Mouse (Mus musculus): ENCODE data around the gene Abca5. TPM values are rescaled to one million over a fixed set of nuclear protein-coding genes. Genes with fewer than 3 reads are reported as not detected.

The Abca5 gene
- polyA plus RNA-seq, 2 experiments, result 0.23 to 0.58 TPM

GRCm38 (mm10) chr11:110237466-110237865 is 100.0 kb downstream of the Abca5 start:
- H3K27ac ChIP-seq, result no peak overlapping the region
- H3K4me2 ChIP-seq (ENCODE audit: low read depth), result no peak overlapping the region
- H3K27me3 ChIP-seq (ENCODE audit: control insufficient read depth, insufficient read depth, low read length), result no peaks in the 10 kb centered on the region
- no peaks in the 10 kb centered on the region for H3K4me1 ChIP-seq (replicated peaks; ENCODE audit: control insufficient read depth in 2 of 2, insufficient read depth in 2 of 2, low read length in 1 of 2)
- no peak overlapping the region for H3K4me3 ChIP-seq (ENCODE audit: insufficient read depth in 1 of 2, low read depth in 2 of 2, low read length in 2 of 2)
- ATAC-seq (ENCODE audit: insufficient read depth) (no peak), DNase-seq (ENCODE audit: low read depth in 3 of 3, low spot score in 3 of 3) (peak in 1 of 3 experiments; percentile 10)
- no peak overlapping the region for H3K9ac ChIP-seq (replicated peaks)
- no peaks in the 10 kb centered on the region for H3K9me3 ChIP-seq (ENCODE audit: control insufficient read depth, low read length)
- WGBS (ENCODE audit: insufficient replicate concordance), result 46% methylated on average over 2 of the region's 2 CpGs
- no peak for TF ChIP-seq CTCF (IDR thresholded peaks at IDR 0.05; ENCODE audit: low read depth)
- no peak for TF ChIP-seq EP300 (IDR thresholded peaks at IDR 0.05; ENCODE audit: low read depth)
- no peaks in the 10 kb centered on the region for H3K36me3 ChIP-seq (replicated peaks; ENCODE audit: control insufficient read depth, insufficient read depth, low read depth)

DNA sequence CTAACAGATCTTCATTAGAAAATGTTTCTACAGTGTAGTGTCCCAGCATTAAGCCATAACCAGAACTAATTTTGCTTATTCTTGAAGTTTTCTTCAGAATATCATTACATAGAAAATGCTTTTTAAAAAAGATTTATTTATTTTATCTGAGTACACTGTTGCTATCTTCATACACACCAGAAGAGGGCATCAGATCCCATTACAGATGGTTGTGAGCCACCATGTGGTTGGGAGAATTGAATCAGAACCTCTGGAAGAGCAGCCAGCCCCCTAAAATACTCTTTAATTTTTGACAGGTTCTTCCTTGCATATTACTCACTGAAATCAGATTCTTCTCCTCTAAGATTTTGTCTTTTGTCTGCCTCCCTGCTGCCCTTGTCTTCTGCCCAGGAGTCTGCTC is 104.5 kb downstream of the Abca5 start:
- no peak overlapping the region for H3K4me2 ChIP-seq (ENCODE audit: low read depth)
- H3K27ac ChIP-seq, result no peak overlapping the region
- H3K9me3 ChIP-seq (ENCODE audit: control insufficient read depth, low read length), result no peaks in the 10 kb centered on the region
- no peaks in the 10 kb centered on the region for H3K4me1 ChIP-seq (replicated peaks; ENCODE audit: control insufficient read depth in 2 of 2, insufficient read depth in 2 of 2, low read length in 1 of 2)
- ATAC-seq (ENCODE audit: insufficient read depth) (no peak), DNase-seq (ENCODE audit: low read depth in 3 of 3, low spot score in 3 of 3) (no peak)
- no peaks in the 10 kb centered on the region for H3K27me3 ChIP-seq (ENCODE audit: control insufficient read depth, insufficient read depth, low read length)
- TF ChIP-seq CTCF (IDR thresholded peaks at IDR 0.05; ENCODE audit: low read depth), result no peak
- TF ChIP-seq EP300 (IDR thresholded peaks at IDR 0.05; ENCODE audit: low read depth), result no peak
- H3K36me3 ChIP-seq (replicated peaks; ENCODE audit: control insufficient read depth, insufficient read depth, low read depth), result no peaks in the 10 kb centered on the region
- H3K9ac ChIP-seq (replicated peaks), result no peak overlapping the region
- H3K4me3 ChIP-seq (ENCODE audit: insufficient read depth in 1 of 2, low read depth in 2 of 2, low read length in 2 of 2), result no peak overlapping the region

Other genes starting within 250 kb of the Abca5 start
- gene Abca8a, start 241.7 kb downstream of the Abca5 start, polyA plus RNA-seq (2012; rRNA removed), result 1.3 and 3.2 TPM in 2 replicates
- gene Abca8a, start 241.7 kb downstream of the Abca5 start, polyA plus RNA-seq (2014; fragmentation: Nextera tagmentation; extraction: Ambion mirVana), result 0.94 and 2.3 TPM in 2 replicates
- gene Abca9, start 169.5 kb downstream of the Abca5 start, polyA plus RNA-seq (2012; rRNA removed), result 0.27 and 0.40 TPM in 2 replicates
- 0.68 and 0.74 TPM in 2 replicates for gene Abca9, start 169.5 kb downstream of the Abca5 start, polyA plus RNA-seq (2014; fragmentation: Nextera tagmentation; extraction: Ambion mirVana)
- 1.9 and 2.5 TPM in 2 replicates for gene Abca6, start 85.9 kb downstream of the Abca5 start, polyA plus RNA-seq (2012; rRNA removed)
- 4.2 TPM in 2 replicates for gene Abca6, start 85.9 kb downstream of the Abca5 start, polyA plus RNA-seq (2014; fragmentation: Nextera tagmentation; extraction: Ambion mirVana)
- 2.3 and 2.8 TPM in 2 replicates for gene Map2k6, start 61.4 kb upstream of the Abca5 start, polyA plus RNA-seq (2012; rRNA removed)
- gene Map2k6, start 61.4 kb upstream of the Abca5 start, polyA plus RNA-seq (2014; fragmentation: Nextera tagmentation; extraction: Ambion mirVana), result 3.6 and 4.5 TPM in 2 replicates

Data from liver, embryonic 14.5 days (tissue).